Mouse (Mus musculus) limb, embryonic 12.5 days (tissue): ENCODE results near the gene Snd1. TPM values are rescaled to one million over a fixed set of nuclear protein-coding genes. Genes with fewer than 3 reads are reported as not detected.

Experiments used
- ATAC-seq: fragments of 200-750 bp; cut with Nextera tagmentation; 2 replicates; pipeline ENCODE4 v1.8.0; 2017; ENCODE audit warnings: low read depth, moderate TSS enrichment; ENCODE audit not compliant: insufficient number of reproducible peaks, insufficient read depth, low FRiP score, low TSS enrichment
- H3K27ac ChIP-seq: fragments of 300-500 bp; sonication (generic); 2 replicates; pipeline ENCODE4 v1.5.1; 2016; ENCODE audit warnings: mild to moderate bottlenecking, moderate library complexity
- H3K27me3 ChIP-seq: fragments of 300-500 bp; sonication (generic); 2 replicates; pipeline ENCODE4 v1.6.1; 2016; ENCODE audit warnings: mild to moderate bottlenecking, moderate library complexity
- H3K36me3 ChIP-seq: fragments of 300-500 bp; sonication (generic); 2 replicates; pipeline ENCODE4 v1.6.1; 2016; ENCODE audit warnings: mild to moderate bottlenecking, moderate library complexity
- H3K4me1 ChIP-seq: fragments of 300-500 bp; sonication (generic); replicated peaks from 2 replicates; pipeline ENCODE4 v1.6.1; 2016
- H3K4me2 ChIP-seq: fragments of 300-500 bp; sonication (generic); 2 replicates; pipeline ENCODE4 v1.6.1; 2016; ENCODE audit warnings: mild to moderate bottlenecking, moderate library complexity
- H3K4me3 ChIP-seq: fragments of 300-500 bp; sonication (generic); replicated peaks from 2 replicates; pipeline ENCODE4 v1.5.1; 2016; ENCODE audit warnings: mild to moderate bottlenecking
- H3K9ac ChIP-seq: fragments of 300-500 bp; sonication (generic); replicated peaks from 2 replicates; pipeline ENCODE4 v1.6.1; 2016; ENCODE audit warnings: mild to moderate bottlenecking, moderate library complexity
- H3K9me3 ChIP-seq: fragments of 300-500 bp; sonication (generic); 2 replicates; pipeline ENCODE4 v1.6.1; 2016; ENCODE audit warnings: mild to moderate bottlenecking, moderate library complexity
- WGBS: fragments of 180-500 bp; shearing (Covaris S2); methylation state at CpG from one replicate; pipeline ENCODE4 v1.1.7; 2016; 5-methylcytosine and 5-hydroxymethylcytosine counted together
- polyA plus RNA-seq: library from polyadenylated mRNA; unstranded; fragments of >200 nt; fragmentation: Nextera tagmentation; extraction: Ambion mirVana; gene quantifications from 2 replicates; pipeline ENCODE4 v1.2.1, GENCODE M21; 2016

The Snd1 gene
- polyA plus RNA-seq, 1 experiment from 2014 or later: 136 TPM

- H3K4me1 ChIP-seq: peaks cover 19% of the 10 kb centered on the region
- no peak overlapping the region for H3K9ac ChIP-seq
- H3K27me3 ChIP-seq: no peaks in the 10 kb centered on the region
- ATAC-seq: no peak
- no peak overlapping the region for H3K27ac ChIP-seq
- no peak overlapping the region for H3K4me3 ChIP-seq
- H3K4me2 ChIP-seq: no peak overlapping the region
- no peaks in the 10 kb centered on the region for H3K9me3 ChIP-seq
- WGBS: 84% methylated on average over 7 of the region's 7 CpGs
- H3K36me3 ChIP-seq: no peaks in the 10 kb centered on the region
Observed at GRCm38 (mm10) chr6:28935736-28936135, 460.8 kb downstream of the Snd1 start.

GRCm38 (mm10) chr6:28947254-28947653 lies 472.3 kb downstream of the Snd1 start:
- Histone ChIP-seq H3K9ac (no peak overlapping the region), H3K4me3 (no peak overlapping the region), H3K36me3 (no peaks in the 10 kb centered on the region), H3K9me3 (no peaks in the 10 kb centered on the region), H3K27me3 (no peaks in the 10 kb centered on the region), H3K4me2 (no peak overlapping the region), H3K27ac (no peak overlapping the region), H3K4me1 (no peaks in the 10 kb centered on the region)
- ATAC-seq: no peak
- 58% methylated on average over 9 of the region's 9 CpGs for WGBS

- Histone ChIP-seq H3K4me2 (no peak overlapping the region), H3K36me3 (no peaks in the 10 kb centered on the region), H3K27me3 (no peaks in the 10 kb centered on the region), H3K9me3 (no peaks in the 10 kb centered on the region), H3K4me3 (no peak overlapping the region), H3K4me1 (no peaks in the 10 kb centered on the region), H3K9ac (no peak overlapping the region), H3K27ac (no peak overlapping the region)
- 20% methylated on average over 12 of the region's 12 CpGs for WGBS
- ATAC-seq: no peak
Observed at GRCm38 (mm10) chr6:28949269-28949668, 474.3 kb downstream of the Snd1 start.

- no peak for ATAC-seq
- Histone ChIP-seq H3K27ac (no peak overlapping the region), H3K4me2 (no peak overlapping the region), H3K36me3 (no peaks in the 10 kb centered on the region), H3K9me3 (no peaks in the 10 kb centered on the region), H3K4me1 (no peaks in the 10 kb centered on the region), H3K27me3 (no peaks in the 10 kb centered on the region), H3K9ac (no peak overlapping the region), H3K4me3 (no peak overlapping the region)
- WGBS: 20% methylated on average over 11 of the region's 11 CpGs
Observed at GRCm38 (mm10) chr6:28955581-28955980, 480.6 kb downstream of the Snd1 start.

GRCm38 (mm10) chr6:28957486-28957885 lies 482.5 kb downstream of the Snd1 start:
- Histone ChIP-seq H3K9me3 (no peaks in the 10 kb centered on the region), H3K36me3 (no peaks in the 10 kb centered on the region), H3K4me3 (no peak overlapping the region), H3K9ac (no peak overlapping the region), H3K27me3 (no peaks in the 10 kb centered on the region), H3K27ac (no peak overlapping the region), H3K4me1 (peaks cover 11% of the 10 kb centered on the region), H3K4me2 (no peak overlapping the region)
- WGBS: 56% methylated on average over 10 of the region's 10 CpGs
- no peak for ATAC-seq

- Histone ChIP-seq H3K36me3 (no peaks in the 10 kb centered on the region), H3K27ac (no peak overlapping the region), H3K4me2 (no peak overlapping the region), H3K9ac (no peak overlapping the region), H3K27me3 (no peaks in the 10 kb centered on the region), H3K4me3 (no peak overlapping the region), H3K4me1 (peaks cover 11% of the 10 kb centered on the region), H3K9me3 (no peaks in the 10 kb centered on the region)
- no peak for ATAC-seq
- WGBS: 57% methylated on average over 5 of the region's 5 CpGs
Observed at GRCm38 (mm10) chr6:28963178-28963577, 488.2 kb downstream of the Snd1 start.

- H3K27ac ChIP-seq: no peak overlapping the region
- peaks cover 11% of the 10 kb centered on the region for H3K4me1 ChIP-seq
- no peak overlapping the region for H3K4me3 ChIP-seq
- WGBS: 66% methylated on average over 8 of the region's 8 CpGs
- no peaks in the 10 kb centered on the region for H3K36me3 ChIP-seq
- H3K9me3 ChIP-seq: no peaks in the 10 kb centered on the region
- no peaks in the 10 kb centered on the region for H3K27me3 ChIP-seq
- no peak overlapping the region for H3K4me2 ChIP-seq
- no peak for ATAC-seq
- H3K9ac ChIP-seq: no peak overlapping the region
Observed at GRCm38 (mm10) chr6:28965264-28965663, 490.3 kb downstream of the Snd1 start.

- 62% methylated on average over 5 of the region's 5 CpGs for WGBS
- no peaks in the 10 kb centered on the region for H3K36me3 ChIP-seq
- no peak overlapping the region for H3K9ac ChIP-seq
- H3K27ac ChIP-seq: no peak overlapping the region
- no peaks in the 10 kb centered on the region for H3K27me3 ChIP-seq
- no peak overlapping the region for H3K4me3 ChIP-seq
- H3K9me3 ChIP-seq: no peaks in the 10 kb centered on the region
- no peak overlapping the region for H3K4me2 ChIP-seq
- no peaks in the 10 kb centered on the region for H3K4me1 ChIP-seq
- no peak for ATAC-seq
Observed at GRCm38 (mm10) chr6:28969615-28970014, 494.7 kb downstream of the Snd1 start.

- WGBS: 40% methylated on average over 4 of the region's 4 CpGs
- no peak overlapping the region for H3K4me3 ChIP-seq
- no peak overlapping the region for H3K9ac ChIP-seq
- no peaks in the 10 kb centered on the region for H3K36me3 ChIP-seq
- no peaks in the 10 kb centered on the region for H3K4me1 ChIP-seq
- no peaks in the 10 kb centered on the region for H3K9me3 ChIP-seq
- no peak overlapping the region for H3K4me2 ChIP-seq
- no peak for ATAC-seq
- H3K27ac ChIP-seq: no peak overlapping the region
- no peaks in the 10 kb centered on the region for H3K27me3 ChIP-seq
Observed at GRCm38 (mm10) chr6:28970711-28971110, 495.8 kb downstream of the Snd1 start.

- no peak for ATAC-seq
- Histone ChIP-seq H3K4me3 (no peak overlapping the region), H3K9ac (no peak overlapping the region), H3K36me3 (no peaks in the 10 kb centered on the region), H3K27ac (no peak overlapping the region), H3K9me3 (0 out of 2 replicates have a peak, but pooled peaks cover 6% of the 10 kb centered on the region), H3K4me2 (no peak overlapping the region), H3K27me3 (peaks cover 31% of the 10 kb centered on the region), H3K4me1 (no peaks in the 10 kb centered on the region)
- WGBS: 89% methylated on average over 3 of the region's 3 CpGs
Observed at GRCm38 (mm10) chr6:28974498-28974897, 499.6 kb downstream of the Snd1 start.

GRCm38 (mm10) chr6:28975106-28975505 lies 500.2 kb downstream of the Snd1 start:
- Histone ChIP-seq H3K9me3 (0 out of 2 replicates have a peak, but pooled peaks cover 6% of the 10 kb centered on the region), H3K27me3 (peaks cover 37% of the 10 kb centered on the region), H3K4me2 (no peak overlapping the region), H3K27ac (no peak overlapping the region), H3K4me3 (no peak overlapping the region), H3K4me1 (no peaks in the 10 kb centered on the region), H3K36me3 (no peaks in the 10 kb centered on the region), H3K9ac (no peak overlapping the region)
- WGBS: 94% methylated on average over 1 of the region's 1 CpGs
- no peak for ATAC-seq

- H3K36me3 ChIP-seq: no peaks in the 10 kb centered on the region
- no peak overlapping the region for H3K9ac ChIP-seq
- peaks cover 7% of the 10 kb centered on the region for H3K4me1 ChIP-seq
- WGBS: 54% methylated on average over 5 of the region's 5 CpGs
- no peak overlapping the region for H3K4me3 ChIP-seq
- H3K9me3 ChIP-seq: 0 out of 2 replicates have a peak, but pooled peaks cover 6% of the 10 kb centered on the region
- no peak overlapping the region for H3K4me2 ChIP-seq
- ATAC-seq: no peak
- H3K27me3 ChIP-seq: peaks cover 66% of the 10 kb centered on the region
- no peak overlapping the region for H3K27ac ChIP-seq
Observed at GRCm38 (mm10) chr6:28978031-28978430, 503.1 kb downstream of the Snd1 start.
